Mouse (Mus musculus): ENCODE data around the gene Lrfn4.

DNA sequence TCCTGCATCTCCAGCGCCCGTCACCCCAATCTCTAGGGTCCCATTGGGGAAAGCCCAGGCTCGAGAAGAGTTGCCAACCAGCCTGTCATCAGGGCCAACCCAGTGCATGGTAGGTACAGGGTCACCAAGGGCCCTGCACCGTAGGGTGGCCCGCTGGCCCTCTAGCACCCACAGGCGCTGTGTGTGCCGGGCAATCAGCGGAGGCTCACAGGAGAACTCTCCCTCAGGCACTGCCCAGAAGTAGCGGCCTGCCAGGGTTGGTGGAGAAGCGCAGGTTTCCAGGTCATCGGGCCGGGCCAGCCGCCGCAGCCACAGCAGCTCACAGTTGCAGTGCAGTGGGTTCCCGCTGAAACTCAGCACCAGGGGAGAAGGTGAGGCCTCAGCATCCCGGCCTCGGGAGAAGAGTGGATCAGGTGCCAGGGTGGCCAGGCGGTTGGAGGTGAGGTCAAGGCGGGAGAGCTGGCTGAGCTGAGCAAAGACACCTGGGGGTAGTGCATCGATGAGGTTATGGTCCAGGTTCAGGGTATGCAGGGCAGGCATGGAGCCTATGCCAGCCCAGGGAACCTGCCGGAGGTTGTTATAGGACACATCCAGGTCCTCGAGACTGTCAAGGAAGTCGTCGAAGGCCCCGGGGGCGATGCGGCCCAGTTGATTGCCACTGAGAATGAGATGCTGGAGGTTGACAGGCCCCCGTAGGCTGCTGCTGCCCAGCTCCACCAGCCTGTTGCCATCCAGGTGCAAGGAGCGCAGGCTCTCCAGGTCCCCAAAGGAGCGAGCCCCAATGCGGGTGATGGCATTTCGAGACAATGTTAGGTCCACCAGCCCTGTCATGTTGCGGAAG is 1.8 kb downstream of the Lrfn4 start:
- no peak for TF ChIP-seq CTCF (IDR thresholded peaks at IDR 0.05; ENCODE audit: extremely low read depth, insufficient read length, insufficient replicate concordance, low read depth, low read length)
- TF ChIP-seq POLR2A (IDR thresholded peaks at IDR 0.05; ENCODE audit: low read depth, low read length) = no peak
